Comparison of ENCODE assay signal across 17 mouse cellular contexts in genomic region chr16:12083082-12083481, GRCm38 (mm10).
"Had no signal": no experiment of that assay in that cellular context is flagged by ENCODE, and none has a peak within 500 bp of the region (broad histone marks: within the 10 kb centered on the region; RNA-seq: fewer than 3 reads in every experiment).

No protein-coding gene starts in this region.

- H3K4me3 ChIP-seq: lung, embryonic 15.5 days; megakaryocyte, embryonic 14.5 days; midbrain, embryonic 13.5 days; midbrain, embryonic 15.5 days; neural tube, embryonic 12.5 days; stomach, embryonic 15.5 days had no signal

- DNase-seq: lung, adult 2 months; lung, postnatal 14 days; lung, postnatal 36 days; right cerebral cortex, postnatal 14 days; thymus, adult 2 months; thymus, postnatal 25 days; thymus, postnatal 4 days had no signal

- ATAC-seq: lung, postnatal 0 days; midbrain, embryonic 13.5 days; midbrain, embryonic 15.5 days had no signal

- H3K27me3 ChIP-seq: lung, embryonic 15.5 days; megakaryocyte, embryonic 14.5 days; midbrain, embryonic 13.5 days; midbrain, embryonic 15.5 days; neural tube, embryonic 12.5 days; stomach, embryonic 15.5 days had no signal

- H3K9me3 ChIP-seq: lung, embryonic 15.5 days; megakaryocyte, embryonic 14.5 days; midbrain, embryonic 13.5 days; midbrain, embryonic 15.5 days; neural tube, embryonic 12.5 days; stomach, embryonic 15.5 days had no signal

- H3K27ac ChIP-seq: lung, embryonic 15.5 days; macrophage; midbrain, embryonic 13.5 days; midbrain, embryonic 15.5 days; neural tube, embryonic 12.5 days; stomach, embryonic 15.5 days; stomach, postnatal 0 days had no signal

- H3K36me3 ChIP-seq: lung, embryonic 15.5 days; midbrain, embryonic 13.5 days; midbrain, embryonic 15.5 days; neural tube, embryonic 12.5 days; stomach, embryonic 15.5 days had no signal

- H3K9ac ChIP-seq: lung, embryonic 15.5 days; midbrain, embryonic 13.5 days; midbrain, embryonic 15.5 days; neural tube, embryonic 12.5 days; stomach, embryonic 15.5 days had no signal

- H3K4me2 ChIP-seq: lung, embryonic 15.5 days; midbrain, embryonic 11.5 days; midbrain, embryonic 13.5 days; midbrain, embryonic 15.5 days; neural tube, embryonic 12.5 days; stomach, embryonic 15.5 days had no signal

- H3K4me1 ChIP-seq: lung, embryonic 15.5 days; midbrain, embryonic 13.5 days; midbrain, embryonic 15.5 days; neural tube, embryonic 12.5 days; stomach, embryonic 15.5 days had no signal
